Mouse (Mus musculus): ENCODE data around the gene Zfp367.

Zfp367 gene

DNA sequence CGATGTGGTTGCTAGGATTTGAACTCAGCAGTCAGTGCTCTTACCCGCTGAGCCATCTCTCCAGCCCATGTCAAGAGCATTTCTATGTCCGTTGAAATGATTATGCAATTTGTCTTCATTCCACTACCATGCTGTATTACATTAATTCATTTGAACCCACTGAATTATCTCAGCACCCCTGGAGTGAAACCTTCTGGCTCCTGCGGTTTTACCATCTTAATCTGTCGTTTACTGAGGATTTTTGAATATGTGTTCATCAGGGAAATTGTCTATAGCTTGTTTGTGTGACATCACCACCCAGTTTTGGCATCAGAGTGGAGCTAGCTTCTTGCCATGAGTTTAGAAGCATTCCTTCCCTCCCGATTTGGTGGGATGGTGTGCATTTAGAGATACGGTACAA lies 62.0 kb downstream of the Zfp367 start:
- CTCF ChIA-PET: no interaction called here

DNA sequence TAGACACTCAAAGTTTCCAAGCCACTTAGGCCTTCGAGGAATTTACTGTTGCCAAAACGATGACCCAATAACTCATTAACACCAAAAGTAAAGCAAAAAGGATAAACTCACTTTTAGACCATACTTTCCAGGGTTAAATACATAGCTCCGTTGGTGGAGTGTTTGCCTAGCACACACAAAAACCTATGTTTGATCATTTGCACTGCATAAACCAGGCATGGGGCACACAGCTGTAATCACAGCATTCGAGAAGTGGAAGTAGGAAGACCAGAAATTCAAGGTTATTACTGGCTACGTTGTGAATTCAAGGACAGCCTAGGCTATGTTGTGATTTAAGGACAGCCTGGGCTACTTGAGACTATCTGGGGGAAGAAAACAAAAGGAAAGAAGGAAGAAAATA lies 62.7 kb downstream of the Zfp367 start:
- CTCF ChIA-PET: no interaction called here

GRCm38 (mm10) chr13:64089130-64089529 lies 63.9 kb downstream of the Zfp367 start, which contains the start of gene Hsd17b3:
Gene Hsd17b3 (minus strand): TSS chr13:64089230.
- CTCF ChIA-PET: no interaction called here

GRCm38 (mm10) chr13:64088057-64088456 lies 64.9 kb downstream of the Zfp367 start:
- CTCF ChIA-PET: no interaction called here

GRCm38 (mm10) chr13:64086036-64086435 lies 67.0 kb downstream of the Zfp367 start:
- CTCF ChIA-PET: no interaction called here

DNA sequence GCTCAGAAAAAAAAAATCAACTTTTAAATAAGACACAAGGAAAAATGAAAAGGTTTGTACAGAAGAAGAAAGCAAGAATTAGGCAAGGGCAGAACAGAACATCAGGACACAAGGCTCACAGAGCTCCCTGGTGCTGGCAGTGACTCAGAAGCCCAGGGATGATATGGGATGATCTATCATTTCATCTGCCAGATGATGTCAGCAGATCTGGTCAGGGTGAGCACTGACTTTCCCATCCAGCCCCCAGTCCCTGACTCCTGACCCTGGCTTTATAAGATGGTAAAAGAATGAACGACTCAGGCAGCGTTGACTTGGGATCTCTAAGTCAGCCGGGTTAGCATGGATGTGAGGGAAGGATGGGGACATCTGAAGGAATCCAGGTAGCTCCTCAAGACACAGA lies 69.7 kb downstream of the Zfp367 start:
- CTCF ChIA-PET: no interaction called here
